Mouse (Mus musculus) stomach, postnatal 0 days (tissue): ENCODE data around the gene Clasp2. TPM values are rescaled to one million over a fixed set of nuclear protein-coding genes. Genes with fewer than 3 reads are reported as not detected.
"Not testable (repeated sequence)": the region's sequence is repeated elsewhere in the genome, so short reads cannot be mapped to it uniquely, and the experiment has no call there.

Experiments used
- ATAC-seq: fragments of 200-750 bp; cut with Nextera tagmentation; 2 replicates; pipeline ENCODE4 v1.8.0; 2017; ENCODE audit not compliant: low FRiP score, low TSS enrichment
- DNase-seq: peaks from one replicate; pipeline ENCODE4 v3.0.0-alpha.2; 2016; ENCODE audit warnings: low spot score
- H3K27ac ChIP-seq: fragments of 300-500 bp; sonication (generic); replicated peaks from 2 replicates; pipeline ENCODE4 v1.5.1; 2014; ENCODE audit warnings: mild to moderate bottlenecking, control low read depth
- H3K27me3 ChIP-seq: fragments of 300-500 bp; sonication (generic); 2 replicates; pipeline ENCODE4 v1.6.1; 2014; ENCODE audit warnings: low read length; ENCODE audit not compliant: control insufficient read depth, insufficient read depth
- H3K36me3 ChIP-seq: fragments of 300-500 bp; sonication (generic); 2 replicates; pipeline ENCODE4 v1.6.1; 2014; ENCODE audit warnings: low read length, mixed read lengths; ENCODE audit not compliant: control insufficient read depth, insufficient read depth
- H3K4me1 ChIP-seq: fragments of 300-500 bp; sonication (generic); replicated peaks from 2 replicates; pipeline ENCODE4 v1.6.1; 2014; ENCODE audit warnings: antibody characterized with exemption; ENCODE audit not compliant: control insufficient read depth, insufficient read depth
- H3K4me2 ChIP-seq: fragments of 300-500 bp; sonication (generic); replicated peaks from 2 replicates; pipeline ENCODE4 v1.6.1; 2014; ENCODE audit warnings: low read depth, mild to moderate bottlenecking, control low read depth, moderate library complexity
- H3K4me3 ChIP-seq: fragments of 300-500 bp; sonication (generic); 2 replicates; pipeline ENCODE4 v1.5.1; 2014; ENCODE audit warnings: low read depth, low read length, control low read depth
- H3K9ac ChIP-seq: fragments of 300-500 bp; sonication (generic); 2 replicates; pipeline ENCODE4 v1.6.1; 2014; ENCODE audit warnings: mild to moderate bottlenecking, low read length, control low read depth, mixed read lengths
- H3K9me3 ChIP-seq: fragments of 300-500 bp; sonication (generic); 2 replicates; pipeline ENCODE4 v1.6.1; 2016; ENCODE audit warnings: low read length; ENCODE audit not compliant: control insufficient read depth
- CTCF ChIP-seq: IDR thresholded peaks from 2 replicates; pipeline ENCODE4 v1.5.1; 2016; ENCODE audit warnings: antibody characterized with exemption, low read depth, mild to moderate bottlenecking, moderate library complexity
- EP300 ChIP-seq: optimal IDR thresholded peaks from 2 replicates; pipeline ENCODE3; 2016; ENCODE audit warnings: antibody characterized with exemption
- WGBS: fragments of 180-500 bp; shearing (Covaris S2); extraction: QIAGEN DNeasy Blood & Tissue Kit; methylation state at CpG from one replicate; pipeline ENCODE4 v1.1.7; 2014; 5-methylcytosine and 5-hydroxymethylcytosine counted together
- polyA plus RNA-seq: library from polyadenylated mRNA; unstranded; fragments of >200 nt; fragmentation: Nextera tagmentation; extraction: Ambion mirVana; gene quantifications from 2 replicates; pipeline ENCODE4 v1.2.1, GENCODE M21; 2015

Clasp2 gene
- polyA plus RNA-seq, 1 experiment from 2014 or later = 8.6 TPM

GRCm38 (mm10) chr9:113863370-113863999 lies 122.2 kb downstream of the Clasp2 start:
- Histone ChIP-seq H3K36me3 (peaks cover 3% of the 10 kb centered on the region; the same call in 1 of the 2 replicates), H3K4me3 (no peak overlapping the region), H3K27ac (no peak overlapping the region), H3K4me2 (no peak overlapping the region), H3K27me3 (no peaks in the 10 kb centered on the region), H3K4me1 (no peaks in the 10 kb centered on the region), H3K9me3 (no peaks in the 10 kb centered on the region), H3K9ac (no peak overlapping the region)
- TF ChIP-seq EP300 (no peak), CTCF (no peak)
- DNase-seq (no peak), ATAC-seq (no peak)
- WGBS = 87% methylated on average over 5 of the region's 5 CpGs

DNA sequence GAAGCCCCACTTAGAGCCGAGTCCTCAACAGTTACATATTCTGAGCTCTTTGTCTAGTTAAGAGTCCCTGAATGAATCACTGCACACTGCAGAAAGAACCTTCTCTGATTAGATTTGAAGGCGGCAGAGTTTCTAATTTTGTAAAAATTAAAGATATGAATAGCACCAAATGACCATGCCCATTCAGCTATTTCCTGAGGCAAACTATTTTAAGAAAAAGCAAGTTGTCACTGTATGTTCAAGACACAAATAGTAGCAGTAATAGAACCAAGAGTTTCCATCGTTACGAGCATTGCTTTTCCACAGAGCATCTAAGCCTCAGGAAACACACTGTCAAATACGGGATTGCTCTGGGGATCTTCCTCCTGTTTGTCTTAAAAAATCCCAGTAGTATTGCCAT lies 126.7 kb downstream of the Clasp2 start:
- H3K36me3 ChIP-seq = peaks cover 17% of the 10 kb centered on the region
- H3K27ac ChIP-seq = no peak overlapping the region
- H3K4me3 ChIP-seq = no peak overlapping the region
- no peak overlapping the region for H3K4me2 ChIP-seq
- DNase-seq (no peak), ATAC-seq (no peak)
- H3K9me3 ChIP-seq = no peaks in the 10 kb centered on the region
- WGBS = 85% methylated on average over 5 of the region's 5 CpGs
- H3K27me3 ChIP-seq = no peaks in the 10 kb centered on the region
- TF ChIP-seq EP300 (no peak), CTCF (no peak)
- H3K4me1 ChIP-seq = no peaks in the 10 kb centered on the region
- no peak overlapping the region for H3K9ac ChIP-seq

GRCm38 (mm10) chr9:113894903-113895302 lies 153.6 kb downstream of the Clasp2 start:
- H3K4me2 ChIP-seq = no peak overlapping the region
- no peaks in the 10 kb centered on the region for H3K4me1 ChIP-seq
- DNase-seq = no peak
- TF ChIP-seq CTCF (no peak), EP300 (no peak)
- WGBS = 94% methylated on average over 3 of the region's 3 CpGs
- ATAC-seq = no peak
- no peaks in the 10 kb centered on the region for H3K27me3 ChIP-seq
- H3K9me3 ChIP-seq = no peaks in the 10 kb centered on the region
- H3K36me3 ChIP-seq = peaks cover 5% of the 10 kb centered on the region; the same call in 1 of the 2 replicates
- no peak overlapping the region for H3K27ac ChIP-seq
- H3K4me3 ChIP-seq = no peak overlapping the region
- H3K9ac ChIP-seq = no peak overlapping the region

- Histone ChIP-seq H3K4me1 (no peaks in the 10 kb centered on the region), H3K27me3 (no peaks in the 10 kb centered on the region), H3K4me2 (no peak overlapping the region), H3K27ac (no peak overlapping the region), H3K9ac (no peak overlapping the region), H3K4me3 (no peak overlapping the region), H3K36me3 (peaks cover 3% of the 10 kb centered on the region; the same call in 1 of the 2 replicates), H3K9me3 (no peaks in the 10 kb centered on the region)
- ATAC-seq (0 out of 2 replicates have a peak, but pooled peaks have one; percentile 38), DNase-seq (no peak)
- WGBS = 47% methylated on average over 4 of the region's 4 CpGs
- TF ChIP-seq EP300 (no peak), CTCF (no peak)
Observed at GRCm38 (mm10) chr9:113903136-113903535, 161.9 kb downstream of the Clasp2 start.

GRCm38 (mm10) chr9:113904315-113904714 lies 163.0 kb downstream of the Clasp2 start:
- peak; percentile 46 for TF ChIP-seq CTCF
- H3K27ac ChIP-seq, H3K4me1 ChIP-seq, DNase-seq, H3K4me3 ChIP-seq, H3K9me3 ChIP-seq, H3K27me3 ChIP-seq, H3K9ac ChIP-seq, H3K36me3 ChIP-seq, ATAC-seq, H3K4me2 ChIP-seq: not testable (repeated sequence)
- 97% methylated on average over 6 of the region's 6 CpGs for WGBS

- no peak overlapping the region for H3K9ac ChIP-seq
- DNase-seq (no peak), ATAC-seq (no peak)
- H3K27ac ChIP-seq = no peak overlapping the region
- H3K4me1 ChIP-seq = no peaks in the 10 kb centered on the region
- no peak for TF ChIP-seq EP300
- no peak for TF ChIP-seq CTCF
- H3K4me3 ChIP-seq = no peak overlapping the region
- H3K36me3 ChIP-seq = peaks cover 15% of the 10 kb centered on the region; the same call in 1 of the 2 replicates
- no peaks in the 10 kb centered on the region for H3K9me3 ChIP-seq
- no peaks in the 10 kb centered on the region for H3K27me3 ChIP-seq
- no peak overlapping the region for H3K4me2 ChIP-seq
- 94% methylated on average over 5 of the region's 5 CpGs for WGBS
Observed at GRCm38 (mm10) chr9:113915789-113916188, 174.5 kb downstream of the Clasp2 start.
